Mouse (Mus musculus) hindbrain, postnatal 0 days (tissue): Measurements from ENCODE around the gene Wrap73. TPM values are rescaled to one million over a fixed set of nuclear protein-coding genes. Genes with fewer than 3 reads are reported as not detected.

Experiments
- ATAC-seq: fragments of 200-750 bp; cut with Nextera tagmentation; 2 replicates; pipeline ENCODE4 v1.8.0; 2017; ENCODE audit warnings: mild to moderate bottlenecking, moderate TSS enrichment, moderate library complexity
- DNase-seq: peaks from one replicate; pipeline ENCODE4 v3.0.0-alpha.2; 2015; ENCODE audit warnings: low spot score
- H3K27ac ChIP-seq: fragments of 300-500 bp; sonication (generic); 2 replicates; pipeline ENCODE4 v1.5.1; 2014; ENCODE audit warnings: mild to moderate bottlenecking
- H3K27me3 ChIP-seq: fragments of 300-500 bp; sonication (generic); 2 replicates; pipeline ENCODE4 v1.6.1; 2014; ENCODE audit warnings: low read length, mixed read lengths; ENCODE audit not compliant: insufficient read depth
- H3K36me3 ChIP-seq: fragments of 300-500 bp; sonication (generic); 2 replicates; pipeline ENCODE4 v1.6.1; 2014; ENCODE audit warnings: low read length, mixed read lengths; ENCODE audit not compliant: insufficient read depth
- H3K4me1 ChIP-seq: fragments of 300-500 bp; sonication (generic); 2 replicates; pipeline ENCODE4 v1.6.1; 2014; ENCODE audit warnings: antibody characterized with exemption, low read length, mixed read lengths; ENCODE audit not compliant: insufficient read depth
- H3K4me2 ChIP-seq: fragments of 300-500 bp; sonication (generic); 2 replicates; pipeline ENCODE4 v1.6.1; 2014; ENCODE audit warnings: low read depth, mild to moderate bottlenecking, low read length, moderate library complexity, mixed read lengths
- H3K4me3 ChIP-seq: fragments of 300-500 bp; sonication (generic); 2 replicates; pipeline ENCODE4 v1.5.1; 2014; ENCODE audit warnings: low read length
- H3K9ac ChIP-seq: fragments of 300-500 bp; sonication (generic); replicated peaks from 2 replicates; pipeline ENCODE4 v1.6.1; 2014; ENCODE audit warnings: mild to moderate bottlenecking, low read length, moderate library complexity, mixed read lengths
- H3K9me3 ChIP-seq: fragments of 300-500 bp; sonication (generic); 2 replicates; pipeline ENCODE4 v1.6.1; 2016; ENCODE audit warnings: low read length, mixed read lengths
- CTCF ChIP-seq: IDR thresholded peaks from 2 replicates; pipeline ENCODE4 v1.5.1; 2016; ENCODE audit warnings: antibody characterized with exemption, control low read depth, low read depth
- WGBS: fragments of 180-500 bp; shearing (Covaris S2); extraction: QIAGEN DNeasy Blood & Tissue Kit; methylation state at CpG from one replicate; pipeline ENCODE4 v1.1.7; 2014; 5-methylcytosine and 5-hydroxymethylcytosine counted together
- polyA plus RNA-seq: library from polyadenylated mRNA; unstranded; fragments of >200 nt; fragmentation: Nextera tagmentation; extraction: Ambion mirVana; gene quantifications from 2 replicates; pipeline ENCODE4 v1.2.1, GENCODE M21; 2015
- total RNA-seq: library from RNA; depleted of rRNA; stranded (reverse); fragments of >200 nt; gene quantifications from 2 replicates; pipeline ENCODE4 v1.2.3, GENCODE M21; 2014; rRNA removed

Wrap73 gene
- total and polyA plus RNA-seq, 2 experiments from 2014 or later = 36.5 to 76.7 TPM

- Histone ChIP-seq H3K9me3 (no peaks in the 10 kb centered on the region), H3K4me2 (no peak overlapping the region), H3K4me3 (no peak overlapping the region), H3K27ac (no peak overlapping the region), H3K27me3 (no peaks in the 10 kb centered on the region), H3K36me3 (no peaks in the 10 kb centered on the region), H3K9ac (no peak overlapping the region), H3K4me1 (0 out of 2 replicates have a peak, but pooled peaks cover 1% of the 10 kb centered on the region)
- DNase-seq = no peak
- no peak for ATAC-seq
- WGBS = 26% methylated on average over 3 of the region's 3 CpGs
- TF ChIP-seq CTCF = no peak
Observed at GRCm38 (mm10) chr4:154209825-154210224, 67.7 kb downstream of the Wrap73 start.

DNA sequence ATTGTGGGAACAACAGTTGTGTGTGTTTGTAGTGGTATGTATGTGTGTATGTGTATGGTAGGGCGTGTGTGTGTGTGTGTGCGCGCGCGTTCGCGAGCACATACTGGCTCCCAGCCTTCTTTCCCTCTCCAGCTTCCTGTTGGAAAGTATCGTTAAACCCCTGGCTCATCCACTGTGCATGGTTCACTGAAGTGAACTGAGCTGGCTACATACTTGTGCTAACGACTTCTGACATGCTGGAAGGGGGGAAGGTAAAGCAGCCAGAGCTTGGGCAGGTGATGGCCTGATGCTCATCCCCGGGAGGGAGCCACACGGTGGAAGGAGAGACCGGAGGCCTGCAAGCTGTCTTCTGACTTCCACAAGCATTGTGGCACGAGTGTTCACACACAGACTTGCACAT, 69.3 kb downstream of the Wrap73 start:
- Histone ChIP-seq H3K4me2 (no peak overlapping the region), H3K36me3 (no peaks in the 10 kb centered on the region), H3K9me3 (no peaks in the 10 kb centered on the region), H3K4me3 (no peak overlapping the region), H3K27ac (no peak overlapping the region), H3K9ac (no peak overlapping the region), H3K27me3 (no peaks in the 10 kb centered on the region), H3K4me1 (no peaks in the 10 kb centered on the region)
- DNase-seq (no peak), ATAC-seq (no peak)
- no peak for TF ChIP-seq CTCF
- WGBS = 70% methylated on average over 13 of the region's 13 CpGs

DNA sequence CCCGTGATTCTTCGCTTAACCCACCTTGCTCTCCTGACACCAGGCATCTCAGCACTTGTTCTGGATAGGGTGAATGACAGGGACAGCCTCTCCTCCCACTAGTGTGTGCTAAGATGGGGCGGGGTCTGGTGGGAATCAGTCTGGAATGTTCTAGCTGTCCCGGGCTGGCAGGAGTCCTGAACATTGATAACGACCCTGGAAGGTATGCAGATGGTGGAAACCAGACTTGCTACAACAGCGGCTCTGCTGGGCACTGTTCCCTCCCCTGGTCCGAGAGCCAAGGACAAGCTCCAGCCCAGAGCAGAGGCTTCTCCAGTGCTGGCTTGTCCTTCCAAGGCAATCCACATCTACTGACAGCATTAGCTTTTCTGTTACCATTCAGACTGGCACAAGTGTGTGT, 71.4 kb downstream of the Wrap73 start:
- Histone ChIP-seq H3K4me2 (no peak overlapping the region), H3K9ac (no peak overlapping the region), H3K9me3 (no peaks in the 10 kb centered on the region), H3K36me3 (no peaks in the 10 kb centered on the region), H3K27me3 (no peaks in the 10 kb centered on the region), H3K27ac (no peak overlapping the region), H3K4me1 (no peaks in the 10 kb centered on the region), H3K4me3 (no peak overlapping the region)
- TF ChIP-seq CTCF = no peak
- ATAC-seq (0 out of 2 replicates have a peak, but pooled peaks have one; percentile 36), DNase-seq (peak; percentile 18)
- WGBS = 66% methylated on average over 7 of the region's 7 CpGs

GRCm38 (mm10) chr4:154214075-154214474, 71.9 kb downstream of the Wrap73 start:
- Histone ChIP-seq H3K9ac (no peak overlapping the region), H3K9me3 (no peaks in the 10 kb centered on the region), H3K4me2 (no peak overlapping the region), H3K4me3 (no peak overlapping the region), H3K27me3 (no peaks in the 10 kb centered on the region), H3K27ac (no peak overlapping the region), H3K4me1 (no peaks in the 10 kb centered on the region), H3K36me3 (no peaks in the 10 kb centered on the region)
- DNase-seq = no peak
- no peak for TF ChIP-seq CTCF
- 39% methylated on average over 5 of the region's 5 CpGs for WGBS
- no peak for ATAC-seq

Other genes starting within 250 kb of the Wrap73 start
- gene A430005L14Rik, start 185.1 kb upstream of the Wrap73 start, total RNA-seq = 18.9 and 47.4 TPM in 2 replicates
- 45.3 and 48.2 TPM in 2 replicates for gene A430005L14Rik, start 185.1 kb upstream of the Wrap73 start, polyA plus RNA-seq
- 15.1 and 25.7 TPM in 2 replicates for gene Dffb, start 167.2 kb upstream of the Wrap73 start, total RNA-seq
- gene Dffb, start 167.2 kb upstream of the Wrap73 start, polyA plus RNA-seq = 10.6 and 13.1 TPM in 2 replicates
- 11.2 and 11.7 TPM in 2 replicates for gene Cep104, start 167.2 kb upstream of the Wrap73 start, total RNA-seq
- 11.6 and 13.9 TPM in 2 replicates for gene Cep104, start 167.2 kb upstream of the Wrap73 start, polyA plus RNA-seq
- 24.2 and 32.1 TPM in 2 replicates for gene Lrrc47, start 130.6 kb upstream of the Wrap73 start, total RNA-seq
- gene Lrrc47, start 130.6 kb upstream of the Wrap73 start, polyA plus RNA-seq = 17.6 and 22.0 TPM in 2 replicates
- 12.4 and 20.7 TPM in 2 replicates for gene Smim1, start 116.1 kb upstream of the Wrap73 start, total RNA-seq
- 17.1 and 17.7 TPM in 2 replicates for gene Smim1, start 116.1 kb upstream of the Wrap73 start, polyA plus RNA-seq
- not detected in 2 replicates for gene Ccdc27, start 99.7 kb upstream of the Wrap73 start, total RNA-seq
- not detected in 2 replicates for gene Ccdc27, start 99.7 kb upstream of the Wrap73 start, polyA plus RNA-seq
- gene Trp73, start 2.2 kb upstream of the Wrap73 start, total RNA-seq = 0.83 and 1.2 TPM in 2 replicates
- gene Trp73, start 2.2 kb upstream of the Wrap73 start, polyA plus RNA-seq = 0.96 and 1.3 TPM in 2 replicates
- 212 and 220 TPM in 2 replicates for gene Tprgl, start 18.3 kb downstream of the Wrap73 start, total RNA-seq
- gene Tprgl, start 18.3 kb downstream of the Wrap73 start, polyA plus RNA-seq = 228 and 239 TPM in 2 replicates
- gene Megf6, start 28.4 kb downstream of the Wrap73 start, total RNA-seq = 40.5 and 54.8 TPM in 2 replicates
- gene Megf6, start 28.4 kb downstream of the Wrap73 start, polyA plus RNA-seq = 7.0 and 7.2 TPM in 2 replicates
- gene Arhgef16, start 159.3 kb downstream of the Wrap73 start, total RNA-seq = 4.3 and 5.3 TPM in 2 replicates
- 2.0 and 2.6 TPM in 2 replicates for gene Arhgef16, start 159.3 kb downstream of the Wrap73 start, polyA plus RNA-seq
- gene B230104I21Rik, start 193.8 kb downstream of the Wrap73 start, total RNA-seq = not detected in 2 replicates
- gene B230104I21Rik, start 193.8 kb downstream of the Wrap73 start, polyA plus RNA-seq = not detected in 2 replicates